Mouse (Mus musculus) common myeloid progenitor, adult 5-6 weeks (primary cell): ENCODE data around the gene Tmem132e. TPM values are rescaled to one million over a fixed set of nuclear protein-coding genes. Genes with fewer than 3 reads are reported as not detected.

Source experiments
- ATAC-seq: replicated peaks from 2 replicates; pipeline ENCODE4 v1.8.0; 2016; ENCODE audit warnings: low read depth, mild to moderate bottlenecking, moderate TSS enrichment, inconsistent platforms; ENCODE audit not compliant: poor library complexity, severe bottlenecking
- total RNA-seq: library from RNA; stranded (forward); fragments of 200-1000, 187-1606 nt; gene quantifications from 2 replicates; pipeline ENCODE4 v1.2.3, GENCODE M21; 2017

Gene Tmem132e
- not detected in 2 replicates for total RNA-seq

- ATAC-seq: no peak
Observed at GRCm38 (mm10) chr11:82388371-82389313, at the start of gene Tmem132e. TSS of gene Tmem132e (plus strand) at chr11:82388900.

- ATAC-seq: peak; percentile 91
Observed at GRCm38 (mm10) chr11:82339921-82340401, 48.7 kb upstream of the Tmem132e start.

GRCm38 (mm10) chr11:82340416-82340815, 48.3 kb upstream of the Tmem132e start:
- ATAC-seq: no peak

GRCm38 (mm10) chr11:82340900-82341299, 47.8 kb upstream of the Tmem132e start:
- ATAC-seq: peak; percentile 81

- no peak for ATAC-seq
Observed at GRCm38 (mm10) chr11:82351039-82351438, 37.7 kb upstream of the Tmem132e start.

- ATAC-seq: no peak
Observed at GRCm38 (mm10) chr11:82370151-82370550, 18.5 kb upstream of the Tmem132e start.

- no peak for ATAC-seq
Observed at GRCm38 (mm10) chr11:82371577-82371976, 17.1 kb upstream of the Tmem132e start.

- ATAC-seq: no peak
Observed at GRCm38 (mm10) chr11:82380606-82381202, 8.0 kb upstream of the Tmem132e start.

GRCm38 (mm10) chr11:82386970-82387540, 1.6 kb upstream of the Tmem132e start:
- ATAC-seq: no peak

- ATAC-seq: no peak
Observed at GRCm38 (mm10) chr11:82387711-82388341, 874 bp upstream of the Tmem132e start.

- no peak for ATAC-seq
Observed at GRCm38 (mm10) chr11:82389396-82390291, 944 bp downstream of the Tmem132e start.

GRCm38 (mm10) chr11:82392341-82392740, 3.6 kb downstream of the Tmem132e start:
- no peak for ATAC-seq

GRCm38 (mm10) chr11:82399621-82400020, 10.9 kb downstream of the Tmem132e start:
- no peak for ATAC-seq

- no peak for ATAC-seq
Observed at GRCm38 (mm10) chr11:82405641-82406040, 16.9 kb downstream of the Tmem132e start.

GRCm38 (mm10) chr11:82406358-82407221, 17.9 kb downstream of the Tmem132e start:
- ATAC-seq: no peak

GRCm38 (mm10) chr11:82412496-82412895, 23.8 kb downstream of the Tmem132e start:
- ATAC-seq: no peak

GRCm38 (mm10) chr11:82418337-82419041, 29.8 kb downstream of the Tmem132e start:
- no peak for ATAC-seq

GRCm38 (mm10) chr11:82421909-82422308, 33.2 kb downstream of the Tmem132e start:
- ATAC-seq: no peak
